Comparison of ENCODE assay signal across 8 mouse cellular contexts in genomic region chr8:73354201-73354881, GRCm38 (mm10). TPM values are rescaled to one million over a fixed set of nuclear protein-coding genes. Genes with fewer than 3 reads are reported as not detected.
DNase-seq lines count a peak whose midpoint lies in the region; ATAC-seq lines count a peak whose summit lies in the region.

No protein-coding gene starts in this region.

- WGBS in hindbrain, embryonic 13.5 days: 1% methylated on average over 25 of the region's 25 CpGs

- peaks cover 37% of the 10 kb centered on the region for H3K4me1 ChIP-seq in hindbrain, embryonic 13.5 days (replicated peaks)

- DNase-seq in MN1 (ENCODE audit: low spot score): peak; percentile 85
- peak; percentile 81 for DNase-seq in cerebellum, adult 9-11 months
- peak; percentile 61 to 64 for DNase-seq in frontal cortex, postnatal 14 days (ENCODE audit: low spot score in 2 of 2)
- DNase-seq in layer of hippocampus, postnatal 36 days: peak; percentile 76 to 78
- DNase-seq in lung, postnatal 14 days: peak; percentile 51
- peak; percentile 83 for DNase-seq in retina, embryonic 14.5 days (ENCODE audit: low spot score)
- DNase-seq in urinary bladder, postnatal 36 days (ENCODE audit: low spot score in 2 of 2): peak; percentile 25 to 30

- H3K36me3 ChIP-seq in hindbrain, embryonic 13.5 days: no peaks in the 10 kb centered on the region

- H3K4me2 ChIP-seq in hindbrain, embryonic 13.5 days: peak overlapping the region; percentile 73

- H3K4me3 ChIP-seq in hindbrain, embryonic 13.5 days: peak overlapping the region; percentile 93

- ATAC-seq in hindbrain, embryonic 13.5 days (ENCODE audit: low FRiP score): peak; percentile 29

- peak overlapping the region; percentile 76 for H3K9ac ChIP-seq in hindbrain, embryonic 13.5 days

- no peaks in the 10 kb centered on the region for H3K9me3 ChIP-seq in hindbrain, embryonic 13.5 days

- H3K27me3 ChIP-seq in hindbrain, embryonic 13.5 days: no peaks in the 10 kb centered on the region

- H3K27ac ChIP-seq in hindbrain, embryonic 13.5 days: peak overlapping the region; percentile 85

RNA-seq across cellular contexts. Expression of gene Large1, which starts 1.0 kb away (rescaled TPM):
- 12.7 and 13.2 TPM in 2 replicates for polyA plus RNA-seq in hindbrain, embryonic 13.5 days (2015; fragmentation: Nextera tagmentation; extraction: Ambion mirVana)
- total RNA-seq in layer of hippocampus, postnatal 36 days (2021): 100 to 1,000 TPM; 152 to 153 TPM

Comparison
In these comparisons a context has a peak if more than half of its experiments do, and no peak if none do; other contexts are left out.
1. Peak in every context shown above with its lines: DNase-seq, ATAC-seq, H3K4me3 ChIP-seq and H3K27ac ChIP-seq.
2. DNase-seq: peak in every context shown above with its lines; median percentile 85 in MN1; 83 in retina, embryonic 14.5 days; 81 in cerebellum, adult 9-11 months; 77 in layer of hippocampus, postnatal 36 days; 62 in frontal cortex, postnatal 14 days; 51 in lung, postnatal 14 days; 28 in urinary bladder, postnatal 36 days.